Mouse (Mus musculus): ENCODE results near the gene Gys2.

- TF ChIP-seq CTCF (IDR thresholded peaks at IDR 0.05; ENCODE audit: low read depth): no peak
- TF ChIP-seq EP300 (IDR thresholded peaks at IDR 0.05; ENCODE audit: low read depth): no peak
Measured at GRCm38 (mm10) chr6:142394669-142395068, 78.2 kb downstream of the Gys2 start.
